Mouse (Mus musculus) forebrain, embryonic 16.5 days (tissue): Measurements from ENCODE around the gene Kdm4b. TPM values are rescaled to one million over a fixed set of nuclear protein-coding genes. Genes with fewer than 3 reads are reported as not detected.

Source experiments
- ATAC-seq: fragments of 200-750 bp; cut with Nextera tagmentation; 2 replicates; pipeline ENCODE4 v1.8.0; 2017; ENCODE audit warnings: mild to moderate bottlenecking, moderate library complexity
- H3K27ac ChIP-seq: fragments of 300-500 bp; sonication (generic); 2 replicates; pipeline ENCODE4 v1.5.1; 2014; ENCODE audit warnings: low read length, control low read depth
- H3K27me3 ChIP-seq: fragments of 300-500 bp; sonication (generic); replicated peaks from 2 replicates; pipeline ENCODE4 v1.6.1; 2014; ENCODE audit warnings: low read length; ENCODE audit not compliant: control insufficient read depth, insufficient read depth
- H3K36me3 ChIP-seq: fragments of 300-500 bp; sonication (generic); 2 replicates; pipeline ENCODE4 v1.6.1; 2014; ENCODE audit not compliant: control insufficient read depth, insufficient read depth
- H3K4me1 ChIP-seq: fragments of 300-500 bp; sonication (generic); replicated peaks from 2 replicates; pipeline ENCODE4 v1.6.1; 2014; ENCODE audit warnings: low read length; ENCODE audit not compliant: control insufficient read depth, insufficient read depth
- H3K4me2 ChIP-seq: fragments of 300-500 bp; sonication (generic); 2 replicates; pipeline ENCODE4 v1.6.1; 2014; ENCODE audit warnings: mild to moderate bottlenecking, low read length, control low read depth
- H3K4me3 ChIP-seq: fragments of 300-500 bp; sonication (generic); replicated peaks from 2 replicates; pipeline ENCODE4 v1.5.1; 2014; ENCODE audit warnings: mild to moderate bottlenecking, low read length, control low read depth
- H3K9ac ChIP-seq: fragments of 300-500 bp; sonication (generic); replicated peaks from 2 replicates; pipeline ENCODE4 v1.6.1; 2014; ENCODE audit warnings: low read depth, low read length, control low read depth
- H3K9me3 ChIP-seq: fragments of 300-500 bp; sonication (generic); 2 replicates; pipeline ENCODE4 v1.6.1; 2016; ENCODE audit warnings: low read length; ENCODE audit not compliant: control insufficient read depth
- WGBS: fragments of 180-500 bp; shearing (Covaris S2); extraction: QIAGEN DNeasy Blood & Tissue Kit; methylation state at CpG from one replicate; pipeline ENCODE4 v1.1.7; 2014; 5-methylcytosine and 5-hydroxymethylcytosine counted together
- polyA plus RNA-seq: library from polyadenylated mRNA; unstranded; fragments of >200 nt; fragmentation: Nextera tagmentation; extraction: Ambion mirVana; gene quantifications from 2 replicates; pipeline ENCODE4 v1.2.1, GENCODE M21; 2015

The Kdm4b gene
- polyA plus RNA-seq, 1 experiment from 2014 or later = 81.6 TPM

DNA sequence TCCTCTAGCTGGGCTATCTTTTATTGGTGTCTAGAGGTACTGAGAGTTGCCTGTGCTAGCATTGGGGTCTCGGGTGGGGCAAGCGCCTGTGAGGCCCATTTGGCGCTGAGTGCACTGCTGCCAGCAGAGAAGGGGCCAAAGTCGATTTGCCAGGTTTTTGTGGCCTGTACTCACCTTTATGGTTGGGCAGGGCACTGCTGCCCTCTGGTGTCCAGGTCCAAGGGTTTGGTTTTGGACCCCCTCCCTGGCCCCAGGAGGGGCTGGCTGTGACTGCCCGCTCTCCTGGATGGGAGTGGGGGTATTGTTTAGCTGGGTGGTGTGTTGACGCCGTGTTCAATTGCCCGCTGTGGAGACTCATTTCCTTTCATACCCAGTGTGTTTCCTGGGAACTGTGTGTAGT is 20.0 kb upstream of the Kdm4b start:
- no peak for ATAC-seq
- Histone ChIP-seq H3K4me1 (peaks cover 26% of the 10 kb centered on the region), H3K36me3 (no peaks in the 10 kb centered on the region), H3K9ac (0 out of 2 replicates have a peak overlapping the region, but pooled peaks have one; percentile 11), H3K27me3 (no peaks in the 10 kb centered on the region), H3K27ac (no peak overlapping the region), H3K4me3 (no peak overlapping the region), H3K4me2 (peak overlapping the region; percentile 16), H3K9me3 (no peaks in the 10 kb centered on the region)
- 50% methylated on average over 8 of the region's 8 CpGs for WGBS

DNA sequence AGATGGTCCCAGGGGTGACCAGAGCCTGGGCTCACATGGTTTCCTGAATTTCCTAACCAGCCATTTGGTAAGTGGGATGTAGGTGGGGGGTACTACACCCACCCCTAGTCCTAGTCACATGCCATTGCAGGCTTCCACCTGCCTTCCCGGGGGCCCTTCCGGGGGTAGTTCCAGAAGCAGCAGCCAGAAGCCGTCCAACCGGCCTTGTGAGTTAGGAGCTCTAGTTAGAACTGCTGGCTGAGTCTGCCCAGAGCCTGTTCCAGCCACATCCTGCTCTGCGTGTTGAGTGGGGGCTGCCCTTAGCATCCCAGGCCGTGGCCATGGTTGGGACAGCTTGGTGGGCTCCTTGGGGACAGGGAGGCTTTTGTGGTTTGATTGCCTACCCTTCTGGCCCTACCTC is 17.8 kb upstream of the Kdm4b start:
- no peaks in the 10 kb centered on the region for H3K27me3 ChIP-seq
- no peak overlapping the region for H3K27ac ChIP-seq
- H3K4me1 ChIP-seq = peaks cover 25% of the 10 kb centered on the region
- no peak overlapping the region for H3K4me3 ChIP-seq
- H3K36me3 ChIP-seq = no peaks in the 10 kb centered on the region
- H3K9ac ChIP-seq = no peak overlapping the region; the same call in 1 of the 2 replicates
- H3K4me2 ChIP-seq = no peak overlapping the region
- 83% methylated on average over 6 of the region's 6 CpGs for WGBS
- no peaks in the 10 kb centered on the region for H3K9me3 ChIP-seq
- no peak for ATAC-seq

DNA sequence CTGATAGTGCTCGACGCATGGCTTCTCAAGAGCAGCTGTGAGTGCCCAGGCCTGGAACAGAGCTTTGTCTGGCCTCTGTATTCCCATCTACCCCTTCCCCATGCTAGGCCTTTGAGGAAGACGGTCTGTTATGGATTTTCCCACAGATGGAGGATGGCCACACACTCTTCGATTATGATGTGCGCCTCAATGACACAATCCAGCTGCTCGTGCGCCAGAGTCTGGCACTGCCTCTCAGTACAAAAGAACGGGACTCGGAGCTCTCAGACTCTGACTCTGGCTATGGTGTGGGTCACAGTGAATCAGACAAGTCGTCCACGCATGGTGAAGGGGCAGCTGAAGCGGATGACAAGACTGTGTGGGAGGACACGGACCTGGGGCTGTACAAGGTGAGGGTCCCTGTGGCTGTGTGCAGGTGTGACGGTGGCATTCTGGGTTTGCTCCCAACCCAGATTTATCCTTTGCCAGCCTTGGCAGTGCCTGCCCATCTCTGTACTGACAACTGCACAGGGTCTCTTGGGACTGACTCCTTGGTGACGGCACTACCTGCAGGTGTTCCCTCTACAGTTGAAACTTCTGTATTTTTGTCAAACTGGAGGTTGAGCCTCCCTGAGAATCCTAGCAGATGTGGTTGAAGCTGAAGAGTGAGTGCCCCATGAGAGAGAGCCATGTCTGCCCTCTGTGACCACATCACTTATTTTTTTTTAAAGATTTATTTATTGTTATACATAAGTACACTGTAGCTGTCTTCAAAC is 16.5 kb upstream of the Kdm4b start:
- peaks cover 18% of the 10 kb centered on the region for H3K4me1 ChIP-seq
- H3K4me2 ChIP-seq = no peak overlapping the region
- no peaks in the 10 kb centered on the region for H3K9me3 ChIP-seq
- no peaks in the 10 kb centered on the region for H3K36me3 ChIP-seq
- H3K9ac ChIP-seq = no peak overlapping the region
- ATAC-seq = no peak
- H3K27me3 ChIP-seq = no peaks in the 10 kb centered on the region
- H3K4me3 ChIP-seq = no peak overlapping the region
- H3K27ac ChIP-seq = no peak overlapping the region
- 86% methylated on average over 15 of the region's 15 CpGs for WGBS

DNA sequence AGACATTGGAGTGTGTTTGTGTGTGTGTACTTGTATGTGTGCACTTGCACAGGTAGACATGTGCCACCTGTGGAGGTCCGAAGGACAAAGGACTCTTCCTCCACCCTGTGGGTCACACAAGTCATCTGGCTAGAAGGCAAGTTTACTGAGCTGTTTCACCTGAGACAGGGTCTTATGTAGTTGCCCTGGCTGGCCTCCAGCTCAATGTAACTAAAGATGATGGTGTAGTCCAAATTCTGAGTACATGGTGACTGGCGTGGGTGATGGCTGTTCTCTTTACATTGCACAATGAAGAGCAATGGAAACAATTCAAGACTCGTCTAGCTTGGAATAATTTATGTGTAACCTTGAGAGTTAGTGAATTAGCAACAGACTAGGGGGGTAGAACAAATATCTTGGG is 1.4 kb upstream of the Kdm4b start:
- Histone ChIP-seq H3K9me3 (no peaks in the 10 kb centered on the region), H3K27ac (no peak overlapping the region), H3K27me3 (no peaks in the 10 kb centered on the region), H3K4me3 (no peak overlapping the region), H3K9ac (no peak overlapping the region), H3K36me3 (no peaks in the 10 kb centered on the region), H3K4me1 (peaks cover 22% of the 10 kb centered on the region), H3K4me2 (no peak overlapping the region)
- no peak for ATAC-seq
- 61% methylated on average over 3 of the region's 3 CpGs for whole genome bisulfite sequencing

DNA sequence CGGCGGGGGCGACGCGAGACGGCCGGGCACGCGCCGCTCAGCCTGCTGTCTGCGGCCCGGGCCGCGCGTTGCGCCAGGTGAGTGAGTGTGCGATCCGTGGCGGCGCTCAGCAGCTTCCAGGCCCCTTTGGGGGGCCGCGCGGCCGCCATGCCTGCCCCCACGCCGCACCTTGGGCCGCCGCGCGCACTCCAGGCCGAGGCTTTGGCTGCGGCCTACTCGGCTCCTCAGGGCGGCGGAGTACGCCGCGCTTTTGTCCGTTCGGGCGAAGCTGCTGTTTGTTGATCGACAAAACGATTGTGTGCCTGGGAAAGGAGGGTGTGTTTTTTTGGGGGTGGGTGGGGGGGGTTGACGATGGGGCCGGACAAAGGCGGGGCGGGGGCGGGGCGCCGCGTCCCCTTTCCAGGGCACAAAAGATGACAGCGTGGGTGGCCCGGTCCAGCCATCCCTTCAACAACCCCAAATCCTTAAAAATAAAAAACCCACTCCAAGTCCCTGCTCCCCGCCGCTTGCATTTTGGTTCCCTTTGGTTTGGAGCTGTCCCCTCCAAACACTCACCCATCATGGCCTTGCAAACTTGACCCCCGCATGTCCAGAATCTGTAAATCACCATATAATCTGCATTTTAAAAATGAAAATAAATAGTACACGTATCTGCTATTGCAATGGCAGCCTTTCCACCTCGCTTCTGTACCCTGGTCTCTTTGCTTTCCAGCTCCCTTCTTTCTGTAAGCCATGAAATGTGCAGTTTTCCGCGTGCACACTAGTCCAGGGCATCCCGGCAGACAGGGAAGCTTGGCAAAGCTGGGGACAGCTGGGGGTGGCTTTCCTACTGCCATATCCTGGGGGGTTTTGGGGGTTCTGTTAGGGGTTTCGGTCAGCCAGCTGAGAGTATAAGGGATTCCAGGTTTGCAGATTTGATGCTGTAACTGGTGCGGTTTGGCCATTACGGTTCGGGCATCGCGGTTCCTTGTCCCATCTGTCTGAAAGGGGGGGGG is 588 bp downstream of the Kdm4b start:
- peak overlapping the region; percentile 95 for H3K27ac ChIP-seq
- WGBS = under 1% methylated on average over 67 of the region's 67 CpGs

DNA sequence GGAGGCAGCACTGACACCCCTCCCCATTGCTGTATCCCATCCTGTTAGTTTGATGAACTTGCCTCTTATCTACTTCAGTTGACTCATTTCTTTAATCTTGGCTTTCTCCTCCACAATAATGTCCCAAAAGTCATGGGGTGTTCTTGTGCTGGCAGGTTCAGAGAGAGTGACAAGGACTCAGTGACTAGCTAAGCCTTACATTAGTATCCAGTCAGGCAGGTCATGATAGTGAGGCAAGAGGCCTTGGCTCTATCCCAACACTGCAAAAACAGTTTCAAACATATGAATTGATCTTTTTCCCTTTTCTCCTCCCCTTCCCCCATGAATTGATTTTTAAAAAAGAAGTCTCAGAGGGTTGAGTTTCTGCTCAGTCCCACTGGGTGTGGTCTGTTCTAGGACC is 3.4 kb downstream of the Kdm4b start:
- Histone ChIP-seq H3K4me3 (no peak overlapping the region), H3K4me2 (no peak overlapping the region), H3K27me3 (no peaks in the 10 kb centered on the region), H3K9ac (no peak overlapping the region), H3K27ac (no peak overlapping the region), H3K9me3 (no peaks in the 10 kb centered on the region), H3K4me1 (peaks cover 41% of the 10 kb centered on the region), H3K36me3 (no peaks in the 10 kb centered on the region)
- no peak for ATAC-seq

More for the DNA sequence above, 588 bp downstream of the Kdm4b start:
- no peaks in the 10 kb centered on the region for H3K36me3 ChIP-seq
- peak overlapping the region; percentile 91 for H3K4me3 ChIP-seq
- H3K9me3 ChIP-seq = no peaks in the 10 kb centered on the region
- H3K27me3 ChIP-seq = no peaks in the 10 kb centered on the region
- peak overlapping the region; percentile 96 for H3K9ac ChIP-seq
- H3K4me2 ChIP-seq = peak overlapping the region; percentile 85
- peaks cover 37% of the 10 kb centered on the region for H3K4me1 ChIP-seq
- peak; percentile 39 for ATAC-seq

DNA sequence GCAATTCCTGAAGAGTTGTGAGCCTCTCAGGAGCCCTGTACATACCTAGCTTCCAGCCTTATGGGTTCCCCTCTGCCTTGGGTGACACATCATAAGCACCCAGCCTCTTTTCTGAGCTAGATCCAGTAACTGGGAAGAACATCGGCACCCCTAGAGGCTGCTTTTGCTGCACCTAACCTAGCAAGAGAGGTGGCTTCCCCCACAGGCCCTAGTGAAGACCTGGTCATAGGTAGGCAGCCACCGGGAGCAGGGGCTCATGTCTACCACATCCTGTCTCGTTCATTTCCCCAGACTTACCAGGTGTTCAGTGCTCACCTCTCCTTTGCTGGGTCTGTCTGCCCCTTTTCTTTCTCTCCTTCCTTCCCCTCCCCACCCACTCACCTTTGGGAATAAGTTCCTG is 4.5 kb downstream of the Kdm4b start:
- ATAC-seq = no peak
- H3K27me3 ChIP-seq = no peaks in the 10 kb centered on the region
- H3K36me3 ChIP-seq = no peaks in the 10 kb centered on the region
- no peak overlapping the region for H3K9ac ChIP-seq
- H3K4me3 ChIP-seq = no peak overlapping the region
- H3K9me3 ChIP-seq = no peaks in the 10 kb centered on the region
- H3K4me1 ChIP-seq = peaks cover 39% of the 10 kb centered on the region
- 76% methylated on average over 3 of the region's 3 CpGs for WGBS
- no peak overlapping the region for H3K4me2 ChIP-seq
- no peak overlapping the region for H3K27ac ChIP-seq

DNA sequence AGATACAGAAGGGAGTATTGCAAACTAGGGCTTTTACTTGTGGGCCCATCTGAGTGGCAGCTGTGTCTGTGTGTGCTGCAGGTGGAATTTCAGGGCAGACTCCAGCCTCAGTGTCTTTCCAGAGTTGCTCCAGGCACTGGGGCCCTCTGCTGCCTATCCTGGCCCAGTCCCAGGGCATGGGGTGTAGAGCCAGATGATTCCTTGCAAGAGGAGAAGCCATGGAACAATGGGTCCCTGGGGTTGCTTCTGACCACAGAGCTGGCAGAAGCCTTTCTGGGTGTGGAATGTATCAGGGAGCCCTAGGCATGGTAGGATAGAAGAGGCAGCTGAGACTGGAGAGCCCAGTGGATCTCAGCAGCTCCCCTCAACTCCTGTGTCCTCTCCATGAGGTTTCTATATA is 5.4 kb downstream of the Kdm4b start:
- Histone ChIP-seq H3K27ac (no peak overlapping the region), H3K9me3 (no peaks in the 10 kb centered on the region), H3K36me3 (no peaks in the 10 kb centered on the region), H3K4me2 (no peak overlapping the region), H3K4me1 (peaks cover 39% of the 10 kb centered on the region), H3K9ac (no peak overlapping the region), H3K27me3 (no peaks in the 10 kb centered on the region), H3K4me3 (no peak overlapping the region)
- ATAC-seq = no peak

DNA sequence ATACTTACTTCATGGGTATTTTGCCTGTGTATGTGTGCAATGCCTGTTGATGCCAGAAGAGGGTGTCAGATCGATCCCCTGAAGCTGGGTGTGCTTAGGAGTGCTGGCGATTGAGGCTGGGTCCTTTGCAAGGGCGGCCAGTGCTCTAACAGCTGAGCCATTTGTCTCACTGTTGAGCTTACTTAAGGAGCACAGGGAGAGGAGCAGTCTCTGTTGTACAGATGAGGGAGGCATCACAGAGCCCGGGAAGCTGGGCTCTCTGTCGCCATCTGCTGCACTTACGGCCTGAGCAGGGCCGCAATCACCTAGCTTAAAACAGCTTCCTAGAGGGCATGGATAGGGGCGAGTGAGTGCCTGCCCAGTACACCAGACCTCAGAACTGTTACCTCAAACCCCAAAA is 7.1 kb downstream of the Kdm4b start:
- Histone ChIP-seq H3K27ac (no peak overlapping the region), H3K4me1 (peaks cover 29% of the 10 kb centered on the region), H3K4me2 (no peak overlapping the region), H3K36me3 (no peaks in the 10 kb centered on the region), H3K9me3 (no peaks in the 10 kb centered on the region), H3K9ac (no peak overlapping the region), H3K4me3 (no peak overlapping the region), H3K27me3 (no peaks in the 10 kb centered on the region)
- 0 out of 2 replicates have a peak, but pooled peaks have one; percentile 27 for ATAC-seq
- 43% methylated on average over 8 of the region's 8 CpGs for WGBS
